Mouse (Mus musculus) cerebellum, postnatal 4 days (tissue): Measurements from ENCODE around the gene Nradd.

Source experiments
- DNase-seq, 2 experiments: peaks; one replicate each; pipeline ENCODE4 v3.0.0; 2022; ENCODE audit warnings: low spot score in 2 of 2, mixed read lengths in 1 of 2

The Nradd gene

DNA sequence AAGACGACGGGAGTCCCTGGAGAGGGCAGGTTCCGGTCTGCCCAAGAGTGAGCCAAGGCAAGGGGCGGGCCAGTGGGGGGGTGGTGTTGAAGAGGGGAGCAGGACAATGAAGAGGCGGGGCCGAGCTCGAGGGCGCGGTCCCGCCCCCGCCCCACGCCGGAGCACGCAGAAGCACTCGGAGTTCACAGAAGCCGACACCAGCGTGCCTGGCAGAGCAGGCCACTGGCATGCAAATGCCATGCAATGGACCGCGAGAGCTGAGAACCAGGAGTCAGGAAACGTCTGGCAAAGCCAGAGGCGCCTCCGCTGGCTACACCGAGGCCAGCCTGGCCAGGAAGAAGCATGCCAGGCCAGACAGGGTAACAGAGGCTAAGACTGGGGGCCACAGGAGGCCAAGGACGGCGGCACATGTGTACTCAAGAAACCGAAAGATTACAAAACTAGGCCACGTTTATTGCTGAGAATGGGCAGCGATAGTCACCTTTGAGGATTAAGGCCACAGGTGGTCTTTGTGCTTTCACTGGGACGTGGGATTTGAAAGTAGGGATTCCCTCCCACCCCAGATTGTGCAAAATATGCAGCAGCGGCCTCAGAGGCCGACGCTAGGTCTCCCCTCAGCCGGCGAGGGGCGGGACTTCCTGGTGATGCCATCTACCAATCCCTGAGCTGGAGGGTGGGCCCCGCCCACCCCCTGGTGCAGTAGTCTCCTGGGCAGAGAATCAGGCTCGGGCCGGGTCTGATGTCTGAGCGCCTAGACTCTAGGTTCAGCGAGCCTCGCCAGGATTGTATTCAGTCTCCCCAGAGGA lies at the start of gene Nradd:
Gene Nradd (minus strand): TSS at position 92 of the 806 bp plus-strand sequence.
- DNase-seq, result peak; percentile 69 to 82

DNA sequence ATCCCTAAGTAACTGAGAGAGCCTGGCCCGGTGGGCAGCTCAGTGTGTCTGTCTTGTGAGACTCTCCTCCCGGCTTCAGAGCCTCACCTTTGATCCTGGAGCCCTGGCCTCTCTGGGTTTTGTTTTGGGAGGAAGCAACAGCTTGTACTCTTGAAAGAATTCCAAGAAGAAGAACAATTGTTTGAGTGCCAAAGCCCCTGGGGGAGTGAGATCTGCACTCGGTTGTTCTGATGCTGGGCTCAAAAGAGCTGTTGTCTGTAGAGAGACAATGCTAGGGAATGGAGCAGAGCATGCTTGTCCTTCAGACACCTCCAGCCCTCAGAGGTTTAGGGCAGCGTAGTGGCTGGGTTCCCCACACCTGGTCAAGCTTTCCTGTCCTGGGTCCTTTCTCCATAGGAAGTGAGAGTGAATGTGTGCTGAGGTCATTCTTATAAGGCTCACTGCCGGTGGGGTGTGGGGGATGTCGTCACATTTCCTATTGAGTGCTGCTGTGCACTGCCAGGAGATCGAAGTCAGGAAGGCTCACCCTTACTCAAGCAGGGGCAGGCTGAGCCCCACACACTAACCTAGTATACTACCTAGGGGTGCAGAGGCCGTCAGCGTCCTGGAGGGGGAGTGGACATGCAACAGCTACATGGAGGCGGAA lies 49.0 kb upstream of the Nradd start:
- no peak for DNase-seq

DNA sequence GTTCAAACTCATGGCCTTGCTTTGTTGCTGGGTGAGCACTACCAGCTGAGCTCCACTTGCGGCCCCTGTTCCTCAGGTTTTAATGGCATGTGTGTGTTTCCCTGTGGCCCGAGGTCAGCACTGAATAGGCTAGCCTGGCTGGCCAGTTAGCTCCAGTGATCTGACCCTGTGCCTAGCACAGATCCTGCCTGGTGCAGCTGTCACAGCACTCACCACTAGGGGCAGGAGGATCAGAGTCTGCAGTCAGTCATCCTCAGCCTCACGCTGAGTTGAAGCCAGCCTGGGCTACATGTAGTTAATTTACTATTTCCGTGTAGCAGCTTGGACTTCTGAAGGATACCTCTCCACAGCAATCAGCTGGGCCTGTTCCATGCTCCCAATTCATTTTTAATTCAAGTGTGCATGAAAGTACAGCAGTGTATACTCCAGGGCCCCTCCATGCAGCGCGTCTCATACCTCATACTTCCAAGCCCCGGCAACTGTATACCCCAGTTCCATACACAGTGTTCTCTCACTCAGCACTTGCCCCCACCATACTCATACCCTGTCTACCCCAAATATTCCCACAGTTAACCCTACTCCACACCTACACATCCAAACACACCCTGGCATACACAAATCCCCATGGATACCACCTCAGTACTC lies 48.3 kb upstream of the Nradd start:
- no peak for DNase-seq

DNA sequence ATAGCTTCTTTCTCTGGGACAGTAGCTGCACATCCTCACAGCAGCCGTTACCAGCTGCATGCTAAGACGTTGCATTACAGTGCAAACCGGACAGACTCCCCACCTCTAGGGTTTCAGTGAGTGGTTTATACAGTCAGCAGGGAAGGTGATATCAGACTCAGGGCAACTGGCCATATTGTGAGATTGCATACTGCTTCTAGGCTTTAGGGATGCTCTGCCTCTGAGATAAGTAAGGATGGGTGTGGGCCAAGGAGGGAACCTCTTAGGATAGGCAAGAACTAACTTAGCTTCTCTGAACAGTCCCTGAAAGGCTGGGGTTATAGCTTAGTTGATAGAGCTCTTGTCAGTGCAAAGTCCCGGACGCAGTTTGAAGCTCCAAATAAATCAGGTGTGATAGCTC lies 45.5 kb upstream of the Nradd start:
- no peak for DNase-seq

DNA sequence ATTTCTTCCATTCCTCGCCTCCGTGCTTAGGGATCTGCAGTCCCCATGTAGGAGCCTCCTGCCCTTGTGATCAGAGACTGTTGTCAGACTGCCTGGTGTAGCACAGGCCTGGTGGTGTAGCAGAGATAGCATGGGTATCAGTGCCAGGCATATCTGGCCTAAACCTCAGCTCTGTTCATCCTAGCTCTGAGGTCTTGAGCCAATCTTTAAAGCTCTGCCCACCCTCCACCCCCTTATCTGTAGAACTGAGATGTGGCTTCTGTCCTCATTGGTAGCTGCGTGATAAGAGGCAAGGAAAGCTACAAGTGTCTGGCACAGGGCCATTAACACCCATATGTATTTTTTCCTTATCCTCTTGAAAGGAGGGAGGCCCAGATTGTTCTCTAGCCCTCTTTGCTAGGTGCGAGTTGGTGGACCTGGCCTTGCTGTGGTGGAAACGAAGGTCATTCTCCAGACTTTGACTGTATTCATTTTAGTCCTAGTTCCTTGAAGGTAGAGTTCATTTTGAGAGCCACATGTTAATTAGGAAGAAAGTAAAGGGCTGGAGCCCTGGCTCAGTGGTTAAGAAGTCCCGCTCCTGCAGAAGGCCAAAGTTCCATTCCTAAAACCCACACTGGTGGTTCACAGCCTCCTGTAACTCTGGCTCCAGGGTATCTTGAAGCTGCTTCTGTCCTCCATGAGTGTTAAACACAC lies 44.5 kb upstream of the Nradd start:
- no peak for DNase-seq

DNA sequence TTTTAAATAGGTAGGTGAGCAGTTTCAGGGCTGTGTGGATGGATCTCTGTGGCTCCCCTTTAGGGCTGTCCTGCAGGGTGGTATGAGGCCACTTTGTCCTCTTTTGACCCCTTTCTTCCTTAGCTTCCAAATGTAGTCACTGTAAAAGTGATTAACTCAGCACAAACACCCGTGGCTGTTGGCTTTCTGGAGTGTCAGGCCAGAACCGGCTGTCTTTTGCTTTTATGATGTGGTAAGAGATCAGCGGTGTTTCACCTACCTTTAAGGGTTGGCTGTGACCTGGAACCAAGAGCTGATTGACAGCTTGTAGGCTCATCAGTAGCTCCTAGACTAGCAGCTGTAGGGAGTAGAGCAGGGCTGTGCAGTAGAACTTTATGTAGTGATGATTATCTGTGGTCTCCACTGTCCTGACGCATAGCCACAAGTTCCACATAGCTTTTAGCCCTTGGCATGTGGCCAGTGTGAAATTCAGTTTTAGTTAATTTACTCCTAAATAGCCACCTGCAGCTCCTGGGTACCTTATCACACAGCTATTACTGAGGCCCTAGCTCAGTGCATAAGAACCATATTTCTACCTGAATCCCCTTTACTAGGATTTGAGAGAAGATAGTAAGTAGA lies 43.1 kb upstream of the Nradd start:
- no peak for DNase-seq

DNA sequence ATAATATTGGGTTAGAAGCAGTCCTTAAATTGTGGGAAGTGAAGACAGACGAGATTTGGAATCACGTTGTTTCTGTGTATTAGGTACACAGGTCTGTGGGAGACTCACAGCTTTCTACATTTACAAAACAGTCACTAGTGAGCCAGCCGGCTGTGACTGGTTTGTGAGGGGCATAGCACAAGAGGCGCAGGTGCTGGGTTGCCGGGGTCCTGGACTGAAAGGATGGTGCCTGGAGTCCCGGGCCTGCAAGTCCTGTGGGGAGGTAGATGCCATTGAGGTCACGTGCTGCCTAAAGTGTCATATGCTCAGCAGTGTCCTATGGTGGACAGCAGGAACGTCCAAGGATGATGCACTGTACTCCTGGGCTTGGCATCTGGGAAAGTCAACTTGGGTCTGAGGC lies 42.1 kb upstream of the Nradd start:
- no peak for DNase-seq

DNA sequence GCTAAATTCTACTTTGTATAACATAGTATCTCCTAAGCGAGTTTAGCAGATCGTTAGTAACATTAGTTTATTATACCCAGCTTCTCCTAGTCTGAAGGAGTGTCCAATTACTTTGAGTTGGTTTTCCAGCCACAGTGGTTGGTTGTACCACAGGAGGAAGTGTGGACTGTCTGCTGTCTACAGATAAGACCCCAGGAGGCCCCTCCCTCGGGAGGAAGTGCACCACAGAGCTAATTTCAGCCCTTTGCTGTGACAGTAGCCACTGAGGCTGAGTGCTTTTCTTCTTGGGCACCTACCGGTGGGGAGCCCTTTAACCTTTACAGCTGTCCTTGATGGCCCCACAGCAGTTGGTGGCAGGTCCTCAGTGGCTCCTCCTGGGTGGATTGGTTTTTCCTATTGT lies 41.7 kb upstream of the Nradd start:
- no peak for DNase-seq

DNA sequence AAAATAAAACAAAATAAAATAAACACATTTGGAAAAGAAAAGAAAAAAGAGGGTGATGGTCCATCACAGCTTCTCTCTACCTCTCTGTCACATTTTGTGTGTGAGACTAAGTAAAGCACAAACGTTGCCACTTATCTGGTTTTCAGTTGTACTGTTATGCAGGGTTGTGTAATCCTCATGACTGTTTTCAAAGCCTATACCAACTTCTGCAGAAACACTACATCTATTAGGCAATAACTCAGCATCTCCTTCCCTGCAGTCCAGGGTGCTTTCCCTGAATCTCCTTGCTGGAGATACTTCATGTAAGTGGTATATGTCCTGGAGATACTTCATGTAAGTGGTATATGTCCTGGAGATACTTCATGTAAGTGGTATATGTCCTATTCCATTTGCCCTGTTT lies 38.6 kb upstream of the Nradd start:
- DNase-seq, result no peak

DNA sequence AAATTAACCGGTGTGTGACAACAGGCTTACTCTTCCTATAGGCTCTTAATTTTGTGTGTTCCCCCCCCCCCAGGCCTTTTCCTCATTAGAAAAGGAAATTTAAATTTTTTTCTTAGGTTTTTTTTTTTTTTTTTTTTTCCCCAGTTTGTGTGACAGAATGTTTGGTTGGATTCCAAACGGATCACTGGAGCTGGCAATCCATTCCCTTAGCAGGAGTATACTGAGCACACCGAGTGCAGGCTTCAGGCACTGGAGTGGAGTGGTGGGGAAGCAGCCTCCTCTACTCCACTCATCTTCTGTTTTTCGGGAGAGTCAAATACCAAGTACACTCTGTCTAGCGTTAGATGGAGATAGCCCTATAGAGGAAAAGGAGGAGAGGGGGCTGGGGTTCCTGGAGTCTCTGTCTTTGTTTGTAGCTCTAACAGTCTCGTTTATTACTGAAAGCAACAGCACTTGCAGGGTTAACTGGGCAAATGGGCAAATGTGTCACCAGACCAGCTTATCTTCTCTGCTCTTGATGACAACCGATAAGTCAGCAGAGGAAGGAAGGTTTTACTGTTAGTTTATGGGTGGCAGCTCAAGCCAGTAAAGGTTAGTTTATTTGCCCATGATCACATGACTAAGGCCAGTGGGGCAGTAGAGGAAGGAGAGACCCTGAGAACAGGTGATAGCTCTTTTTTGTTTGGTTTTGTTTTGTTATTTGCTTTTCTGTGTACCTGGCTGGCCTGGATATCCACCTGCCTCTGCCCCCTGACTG lies 36.8 kb upstream of the Nradd start:
- no peak for DNase-seq

DNA sequence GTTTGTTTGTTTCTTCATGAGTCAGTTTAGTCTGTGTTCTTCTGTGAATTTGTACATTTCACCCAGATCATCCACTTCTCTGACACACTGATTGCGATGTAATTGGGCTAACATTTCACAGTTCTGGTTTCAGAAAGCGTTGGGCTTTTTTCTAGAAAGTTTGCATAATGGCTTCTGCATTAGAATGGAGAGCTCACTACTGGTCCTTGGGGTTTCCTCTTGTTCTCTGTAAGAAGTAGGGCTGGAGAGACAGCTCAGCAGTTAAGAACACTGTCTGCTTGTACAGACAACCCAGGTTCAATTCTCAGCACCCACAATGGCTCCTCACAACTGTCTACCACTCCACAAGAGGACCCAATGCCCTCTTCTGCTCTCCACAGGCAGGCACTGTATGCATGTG lies 36.0 kb upstream of the Nradd start:
- no peak for DNase-seq

DNA sequence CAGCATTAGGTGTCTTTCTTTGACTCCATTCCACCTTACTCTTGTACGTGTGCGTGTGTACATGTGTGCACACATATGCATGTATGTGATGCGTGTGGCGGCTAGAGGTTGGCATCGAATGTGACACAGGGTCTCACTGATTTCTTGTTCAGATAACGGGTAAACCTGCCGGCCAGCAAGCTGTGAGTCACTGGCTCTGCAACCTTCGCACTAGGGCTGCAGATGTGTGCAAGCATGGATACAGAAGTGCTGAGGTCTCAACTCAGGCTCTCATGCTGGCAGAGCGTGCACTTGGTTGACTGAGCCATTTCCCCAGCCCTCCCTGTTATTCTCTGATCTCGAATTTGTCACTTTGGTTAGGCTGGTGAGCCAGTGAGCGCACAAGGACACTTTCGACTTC lies 35.3 kb upstream of the Nradd start:
- no peak for DNase-seq

DNA sequence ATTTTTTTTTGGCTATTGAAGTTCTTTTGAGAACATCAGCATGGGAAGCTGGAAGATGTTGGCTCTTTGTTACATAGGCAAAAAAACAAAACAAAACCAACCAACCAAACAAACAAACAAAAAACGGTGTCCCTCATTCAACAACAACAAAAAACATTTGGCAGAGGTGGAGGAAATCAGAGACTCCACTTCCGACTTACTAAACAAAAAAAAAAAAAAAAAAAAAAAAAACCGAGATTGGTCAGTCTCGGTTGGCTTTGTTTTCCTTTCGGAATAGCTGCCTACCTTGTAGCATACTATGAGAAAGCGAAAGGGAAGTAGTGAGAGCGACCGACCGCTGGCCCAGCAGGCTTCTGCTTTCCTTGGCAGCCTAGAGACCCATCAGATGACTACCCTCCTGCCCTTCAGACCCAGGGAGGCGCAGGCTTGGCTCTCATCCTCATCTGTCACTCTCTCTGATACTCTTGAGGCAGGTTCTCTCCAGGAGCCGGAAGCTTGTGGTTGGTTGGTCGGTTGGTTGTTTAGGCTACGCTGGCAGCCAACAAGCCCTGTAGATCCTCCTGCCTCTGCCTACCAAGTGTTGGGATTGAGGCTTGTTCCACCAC lies 33.3 kb upstream of the Nradd start:
- no peak for DNase-seq

DNA sequence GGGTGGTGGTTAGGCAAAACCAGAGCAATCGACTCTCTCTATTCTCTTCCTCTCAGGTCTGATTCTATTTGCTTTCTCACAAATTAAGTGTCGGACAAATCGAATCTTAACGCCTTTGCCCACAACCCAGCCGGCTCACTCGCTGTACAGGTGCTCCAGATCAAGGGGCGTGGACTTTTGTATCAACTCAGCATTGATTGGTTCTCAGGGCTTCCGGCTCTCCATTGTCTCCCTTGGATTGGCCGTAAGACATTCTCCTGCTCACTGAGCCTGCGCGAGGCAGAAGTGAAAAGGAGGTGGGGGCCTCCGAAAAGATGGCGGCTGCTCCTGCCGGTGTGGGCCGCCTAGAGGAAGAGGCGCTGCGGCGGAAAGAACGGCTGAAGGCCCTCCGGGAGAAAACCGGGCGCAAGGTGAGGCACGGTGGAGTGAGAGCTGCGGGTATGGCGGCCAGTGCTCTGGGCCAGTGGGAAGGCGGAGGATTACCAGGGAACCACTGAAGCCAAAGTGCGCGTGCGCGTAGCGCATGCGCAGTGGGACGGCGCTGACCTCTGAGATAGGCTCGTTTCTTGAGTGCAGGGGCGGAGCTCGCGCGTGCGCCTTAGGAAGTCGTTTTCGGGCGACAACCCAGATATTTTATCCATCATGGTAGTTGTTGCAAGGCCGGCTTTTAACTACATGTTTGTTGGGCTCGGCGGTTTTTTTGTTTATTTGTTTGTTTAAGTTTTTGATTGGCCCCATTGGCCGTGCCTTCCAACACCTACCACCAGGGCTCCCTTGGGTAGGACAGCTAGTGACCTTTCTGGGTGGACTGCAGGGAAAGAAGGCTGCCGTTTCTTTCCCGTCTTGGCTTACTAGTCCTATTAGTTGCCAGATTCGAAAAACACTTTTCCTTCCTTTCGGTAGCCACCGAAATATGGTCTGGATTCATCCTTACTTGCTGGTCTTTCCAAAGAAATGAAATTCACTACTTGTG lies 32.3 kb upstream of the Nradd start, which contains the start of gene Ccdc12:
Gene Ccdc12 (plus strand): TSS at position 255 of the 973 bp plus-strand sequence.
- peak; percentile 83 to 93 for DNase-seq

DNA sequence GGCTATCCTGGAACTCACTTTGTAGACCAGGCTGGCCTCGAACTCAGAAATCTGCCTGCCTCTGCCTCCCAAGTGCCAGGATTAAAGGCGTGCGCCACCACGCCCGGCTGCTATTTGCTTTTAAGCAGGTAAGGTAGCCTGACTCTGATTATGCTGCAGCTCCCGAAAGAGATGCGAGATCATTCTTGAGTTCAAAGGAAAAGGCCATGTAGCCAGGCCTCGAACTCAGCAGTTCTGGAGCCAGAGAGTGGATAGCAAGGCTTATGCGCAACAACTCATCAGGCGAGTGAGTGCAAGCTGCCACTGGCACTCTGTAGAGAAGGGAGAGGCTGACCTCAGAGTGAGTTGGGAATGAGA lies 31.4 kb upstream of the Nradd start:
- no peak for DNase-seq

DNA sequence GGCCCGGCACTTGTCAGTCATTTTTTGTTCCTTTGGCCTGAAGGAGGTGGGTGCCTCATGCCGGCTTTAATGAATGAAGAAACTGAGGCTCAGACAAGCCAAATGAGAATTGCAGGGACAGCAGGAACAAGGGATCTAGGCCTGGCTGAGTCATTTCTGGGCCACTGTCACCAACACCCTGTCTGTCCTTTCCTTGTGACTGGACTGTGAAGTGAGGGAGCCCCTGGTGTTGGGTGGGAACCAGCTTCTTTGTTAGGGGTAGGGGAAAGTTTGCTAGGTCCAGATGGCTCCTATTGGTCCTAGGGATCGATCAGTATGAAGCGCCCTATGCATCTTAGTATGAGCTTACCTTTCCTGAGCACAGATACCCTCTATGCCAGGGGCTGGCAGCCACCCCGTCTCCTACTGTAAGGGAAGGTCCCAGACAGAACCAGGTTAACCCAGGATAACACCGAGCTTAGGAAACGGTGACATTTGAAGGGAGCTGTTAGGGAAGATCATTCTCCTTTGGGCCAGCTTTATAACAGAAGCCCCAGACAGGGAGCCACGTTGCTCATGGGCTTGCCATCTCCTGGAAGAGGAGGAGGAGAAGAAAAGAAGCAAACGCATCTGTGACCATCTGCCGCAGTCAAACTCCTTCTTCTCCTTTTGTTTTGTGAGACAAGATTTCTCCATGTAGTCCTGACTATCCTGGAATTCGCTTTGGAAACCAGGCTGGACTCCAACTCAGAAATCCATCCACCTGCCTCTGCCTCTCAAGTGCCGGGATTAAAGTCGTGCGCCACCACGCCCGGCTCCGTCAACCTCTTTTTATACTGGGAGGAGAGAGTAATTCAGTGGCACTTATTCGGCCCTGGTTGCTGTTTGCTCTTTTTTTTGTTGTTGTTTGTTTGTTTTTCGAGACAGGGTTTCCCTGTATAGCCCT lies 30.7 kb upstream of the Nradd start:
- DNase-seq, result no peak

DNA sequence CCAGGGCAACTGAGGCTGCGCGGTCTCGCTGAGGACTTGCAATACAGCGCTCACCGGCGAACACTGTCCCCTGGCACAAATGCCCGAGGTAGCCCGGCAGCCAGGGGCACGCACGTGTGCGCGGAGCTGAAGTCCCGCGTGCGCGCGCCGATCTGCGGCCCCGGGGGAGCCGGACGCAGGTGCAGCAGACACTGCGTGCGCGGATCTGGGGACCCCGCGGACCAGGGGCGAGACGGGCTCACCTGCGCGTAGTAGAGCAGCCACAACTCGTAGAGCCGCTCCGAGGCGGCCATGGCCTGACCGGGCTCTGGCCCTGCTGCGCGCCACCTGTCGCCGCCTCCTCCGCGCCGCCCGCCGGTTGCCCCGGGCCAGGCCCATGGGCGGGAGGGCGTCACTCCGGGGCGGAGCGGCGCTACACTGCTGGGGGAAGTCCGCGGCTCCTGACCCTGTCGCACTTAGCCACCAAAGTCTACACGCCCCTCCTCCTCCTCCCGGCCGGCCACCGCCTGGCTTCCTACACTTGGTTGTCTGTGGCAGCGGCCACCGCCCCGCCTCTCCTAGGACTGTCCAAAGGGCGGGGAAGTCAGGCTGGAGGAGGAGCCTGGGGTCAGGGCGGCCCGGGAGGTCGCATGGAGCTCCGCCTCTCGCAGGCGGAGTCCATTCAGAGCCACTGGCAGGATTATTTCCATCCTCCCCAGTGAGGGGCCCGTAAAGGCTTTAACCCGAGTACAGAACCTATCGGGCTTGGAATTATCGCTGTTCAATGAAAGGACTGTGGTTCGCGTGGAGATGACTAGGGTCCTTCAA lies 29.6 kb upstream of the Nradd start, which contains the start of gene Nbeal2:
Gene Nbeal2 (minus strand): TSS at position 507 of the 807 bp plus-strand sequence.
- DNase-seq, result peak in 1 of 2 experiments; percentile 71
